Mouse (Mus musculus): Measurements from ENCODE around the gene Pofut2. TPM values are rescaled to one million over a fixed set of nuclear protein-coding genes. Genes with fewer than 3 reads are reported as not detected.

Pofut2 gene
- polyA plus RNA-seq, 1 experiment from 2014 or later = 108 TPM

DNA sequence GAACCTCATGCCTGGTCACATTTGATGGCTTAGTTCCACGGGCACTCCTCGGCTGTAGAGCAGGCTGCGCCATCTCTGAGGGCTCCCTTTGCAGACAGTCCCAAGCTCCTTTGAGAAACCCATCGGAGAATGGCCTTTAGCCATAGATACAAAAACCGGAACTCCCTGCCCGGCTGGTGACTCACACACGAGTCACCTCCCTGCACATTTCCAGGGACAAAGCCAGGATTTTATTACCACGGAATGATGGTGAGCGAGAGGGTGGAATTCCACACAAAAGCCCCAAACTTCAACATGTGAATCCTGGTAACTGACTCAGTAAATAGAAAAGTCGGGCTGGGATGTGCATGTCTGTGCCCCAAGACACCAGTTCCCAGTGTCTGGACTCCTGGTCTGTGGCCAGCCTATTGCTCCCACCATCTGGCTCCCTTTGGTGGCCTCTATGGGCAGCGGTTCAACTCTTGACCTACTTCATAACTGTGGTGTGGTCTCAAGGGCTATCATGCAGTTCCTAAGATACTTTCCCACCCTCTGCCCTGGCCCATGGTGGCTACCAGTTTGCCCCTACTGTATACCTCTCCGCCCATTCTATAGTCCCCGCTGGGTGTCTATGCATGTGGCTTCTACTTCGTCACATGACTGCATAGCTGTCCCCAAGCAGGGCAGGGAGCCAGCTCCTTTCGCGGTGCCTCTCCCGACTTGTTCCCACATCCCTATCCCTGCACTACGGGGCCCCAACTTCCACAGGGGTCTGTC is 7.1 kb upstream of the Pofut2 start:
- Histone ChIP-seq H3K4me3 (ENCODE audit: low read length) (peak overlapping the region; percentile 6; the same call in 1 of the 2 replicates), H3K4me1 (ENCODE audit: control insufficient read depth, insufficient read depth, low read length) (peaks cover 14% of the 10 kb centered on the region), H3K4me2 (ENCODE audit: low read depth, low read length) (peak overlapping the region; percentile 39), H3K27me3 (ENCODE audit: control insufficient read depth, insufficient read depth, low read length) (no peaks in the 10 kb centered on the region), H3K36me3 (ENCODE audit: control insufficient read depth, insufficient read depth) (no peaks in the 10 kb centered on the region), H3K9me3 (replicated peaks; ENCODE audit: control insufficient read depth, low read length) (no peaks in the 10 kb centered on the region), H3K9ac (ENCODE audit: low read length) (peak overlapping the region; percentile 35; the same call in 1 of the 2 replicates), H3K27ac (ENCODE audit: low read length) (peak overlapping the region; percentile 64)
- peak; percentile 42; the same call in 1 of the 2 replicates for ATAC-seq (replicated peaks; ENCODE audit: extremely low read depth, insufficient read depth, low FRiP score)
- 41% methylated on average over 18 of the region's 18 CpGs for WGBS

DNA sequence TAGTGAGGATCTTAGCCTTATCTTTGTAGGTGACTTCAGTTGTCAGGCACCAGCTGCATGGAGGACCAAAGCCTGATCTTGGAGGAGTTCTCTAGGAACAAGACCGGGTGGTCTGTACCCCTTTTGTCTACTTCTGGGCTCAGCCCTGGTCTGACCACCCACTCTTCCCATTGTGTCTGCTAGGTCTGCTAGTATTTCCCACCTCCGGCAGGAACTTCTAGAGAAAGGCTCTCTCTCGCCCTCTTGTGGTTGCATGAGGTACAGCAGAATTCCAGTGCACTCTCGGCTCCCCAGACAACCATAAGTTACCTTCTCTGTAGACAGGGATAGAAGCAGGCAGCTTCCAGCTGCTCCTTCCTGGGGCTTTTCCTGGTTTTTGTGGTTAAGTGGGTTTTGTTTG is 6.2 kb upstream of the Pofut2 start:
- no peaks in the 10 kb centered on the region for H3K9me3 ChIP-seq (replicated peaks; ENCODE audit: control insufficient read depth, low read length)
- H3K4me1 ChIP-seq (ENCODE audit: control insufficient read depth, insufficient read depth, low read length) = peaks cover 14% of the 10 kb centered on the region
- peak; percentile 41; the same call in 1 of the 2 replicates for ATAC-seq (replicated peaks; ENCODE audit: extremely low read depth, insufficient read depth, low FRiP score)
- H3K4me2 ChIP-seq (ENCODE audit: low read depth, low read length) = no peak overlapping the region
- no peaks in the 10 kb centered on the region for H3K36me3 ChIP-seq (ENCODE audit: control insufficient read depth, insufficient read depth)
- 0% methylated on average over 4 of the region's 4 CpGs for WGBS
- no peak overlapping the region for H3K9ac ChIP-seq (ENCODE audit: low read length)
- H3K4me3 ChIP-seq (ENCODE audit: low read length) = no peak overlapping the region
- H3K27me3 ChIP-seq (ENCODE audit: control insufficient read depth, insufficient read depth, low read length) = no peaks in the 10 kb centered on the region
- no peak overlapping the region for H3K27ac ChIP-seq (ENCODE audit: low read length)

DNA sequence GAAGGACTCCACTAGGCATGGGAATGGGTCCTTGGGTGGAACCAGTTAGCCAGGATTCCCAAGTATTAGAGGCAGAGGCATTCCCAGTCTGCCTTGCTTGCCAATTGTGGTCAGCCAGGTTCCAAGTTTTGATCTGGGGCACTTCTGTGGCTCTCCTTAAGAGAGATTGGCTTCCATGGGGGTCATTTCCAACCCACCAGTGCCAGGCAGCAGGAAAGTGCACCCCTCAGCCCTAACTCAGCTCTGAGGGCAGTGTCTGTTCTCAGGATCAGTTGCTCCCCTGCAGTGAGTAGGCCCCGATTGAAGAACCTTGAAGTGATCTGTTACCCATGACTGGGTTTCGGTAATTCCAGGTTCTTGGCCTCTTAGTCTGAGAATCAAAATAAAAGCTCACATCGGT is 3.8 kb upstream of the Pofut2 start:
- H3K4me3 ChIP-seq (ENCODE audit: low read length) = no peak overlapping the region
- H3K9ac ChIP-seq (ENCODE audit: low read length) = no peak overlapping the region
- H3K27ac ChIP-seq (ENCODE audit: low read length) = no peak overlapping the region
- ATAC-seq (replicated peaks; ENCODE audit: extremely low read depth, insufficient read depth, low FRiP score) = no peak
- peaks cover 22% of the 10 kb centered on the region for H3K4me1 ChIP-seq (ENCODE audit: control insufficient read depth, insufficient read depth, low read length)
- no peaks in the 10 kb centered on the region for H3K9me3 ChIP-seq (replicated peaks; ENCODE audit: control insufficient read depth, low read length)
- no peaks in the 10 kb centered on the region for H3K36me3 ChIP-seq (ENCODE audit: control insufficient read depth, insufficient read depth)
- H3K27me3 ChIP-seq (ENCODE audit: control insufficient read depth, insufficient read depth, low read length) = no peaks in the 10 kb centered on the region
- WGBS = 87% methylated on average over 3 of the region's 3 CpGs
- H3K4me2 ChIP-seq (ENCODE audit: low read depth, low read length) = no peak overlapping the region

DNA sequence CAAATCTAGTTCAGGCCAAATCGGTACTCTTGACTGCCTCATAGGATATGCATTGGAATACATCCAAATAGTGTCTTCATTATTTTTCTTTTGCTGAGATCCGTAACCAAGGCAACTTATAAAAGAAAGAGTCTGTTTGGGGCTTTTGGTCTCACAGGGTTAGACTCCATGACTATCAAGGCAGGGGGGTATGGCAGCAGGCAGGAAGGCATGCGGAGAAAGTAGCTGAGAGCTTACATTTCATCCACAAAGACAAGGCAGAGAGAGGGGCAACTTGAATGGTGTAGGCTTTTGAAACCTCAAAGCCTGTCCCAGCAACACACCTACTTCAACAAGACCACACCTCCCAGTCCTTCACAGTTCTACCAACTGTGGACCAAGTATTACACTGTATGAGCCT is 3.3 kb upstream of the Pofut2 start:
- 70% methylated on average over 3 of the region's 3 CpGs for WGBS
- H3K36me3 ChIP-seq (ENCODE audit: control insufficient read depth, insufficient read depth) = peaks cover 2% of the 10 kb centered on the region
- no peak overlapping the region for H3K27ac ChIP-seq (ENCODE audit: low read length)
- no peak for ATAC-seq (replicated peaks; ENCODE audit: extremely low read depth, insufficient read depth, low FRiP score)
- no peaks in the 10 kb centered on the region for H3K27me3 ChIP-seq (ENCODE audit: control insufficient read depth, insufficient read depth, low read length)
- no peak overlapping the region for H3K9ac ChIP-seq (ENCODE audit: low read length)
- H3K9me3 ChIP-seq (replicated peaks; ENCODE audit: control insufficient read depth, low read length) = no peaks in the 10 kb centered on the region
- H3K4me2 ChIP-seq (ENCODE audit: low read depth, low read length) = no peak overlapping the region
- peaks cover 26% of the 10 kb centered on the region for H3K4me1 ChIP-seq (ENCODE audit: control insufficient read depth, insufficient read depth, low read length)
- H3K4me3 ChIP-seq (ENCODE audit: low read length) = no peak overlapping the region

DNA sequence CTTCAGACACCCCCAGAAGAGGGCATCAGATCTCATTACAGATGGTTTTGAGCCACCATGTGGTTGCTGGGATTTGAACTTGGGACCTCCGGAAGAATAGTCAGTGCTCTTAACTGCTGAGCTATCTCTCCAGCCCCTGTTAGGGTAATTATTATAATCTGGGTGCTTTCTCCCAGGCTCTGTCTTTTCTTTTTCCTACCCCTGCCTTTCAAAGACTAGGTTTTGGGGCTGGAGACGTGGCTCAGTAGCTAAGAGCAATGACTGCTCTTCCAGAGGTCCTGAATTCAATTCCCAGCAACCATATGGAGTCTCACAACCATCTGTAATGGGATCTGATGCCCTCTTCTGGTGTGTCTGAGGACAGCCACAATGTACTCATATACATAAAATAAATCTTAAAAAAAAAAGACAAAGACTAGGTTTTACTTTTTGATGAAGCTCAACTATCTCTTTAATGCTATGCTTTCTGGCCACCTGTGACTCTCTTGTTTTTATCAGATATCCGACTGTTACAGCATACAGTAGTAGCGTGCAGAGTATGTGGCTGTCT is 902 bp upstream of the Pofut2 start:
- peak overlapping the region; percentile 89 for H3K4me3 ChIP-seq (ENCODE audit: low read length)
- H3K27ac ChIP-seq (ENCODE audit: low read length) = no peak overlapping the region
- peaks cover 13% of the 10 kb centered on the region for H3K4me1 ChIP-seq (ENCODE audit: control insufficient read depth, insufficient read depth, low read length)
- H3K9ac ChIP-seq (ENCODE audit: low read length) = no peak overlapping the region; the same call in 1 of the 2 replicates
- 53% methylated on average over 4 of the region's 4 CpGs for WGBS
- H3K4me2 ChIP-seq (ENCODE audit: low read depth, low read length) = peak overlapping the region; percentile 64
- no peaks in the 10 kb centered on the region for H3K27me3 ChIP-seq (ENCODE audit: control insufficient read depth, insufficient read depth, low read length)
- ATAC-seq (replicated peaks; ENCODE audit: extremely low read depth, insufficient read depth, low FRiP score) = no peak
- H3K9me3 ChIP-seq (replicated peaks; ENCODE audit: control insufficient read depth, low read length) = no peaks in the 10 kb centered on the region
- peaks cover 21% of the 10 kb centered on the region for H3K36me3 ChIP-seq (ENCODE audit: control insufficient read depth, insufficient read depth)

DNA sequence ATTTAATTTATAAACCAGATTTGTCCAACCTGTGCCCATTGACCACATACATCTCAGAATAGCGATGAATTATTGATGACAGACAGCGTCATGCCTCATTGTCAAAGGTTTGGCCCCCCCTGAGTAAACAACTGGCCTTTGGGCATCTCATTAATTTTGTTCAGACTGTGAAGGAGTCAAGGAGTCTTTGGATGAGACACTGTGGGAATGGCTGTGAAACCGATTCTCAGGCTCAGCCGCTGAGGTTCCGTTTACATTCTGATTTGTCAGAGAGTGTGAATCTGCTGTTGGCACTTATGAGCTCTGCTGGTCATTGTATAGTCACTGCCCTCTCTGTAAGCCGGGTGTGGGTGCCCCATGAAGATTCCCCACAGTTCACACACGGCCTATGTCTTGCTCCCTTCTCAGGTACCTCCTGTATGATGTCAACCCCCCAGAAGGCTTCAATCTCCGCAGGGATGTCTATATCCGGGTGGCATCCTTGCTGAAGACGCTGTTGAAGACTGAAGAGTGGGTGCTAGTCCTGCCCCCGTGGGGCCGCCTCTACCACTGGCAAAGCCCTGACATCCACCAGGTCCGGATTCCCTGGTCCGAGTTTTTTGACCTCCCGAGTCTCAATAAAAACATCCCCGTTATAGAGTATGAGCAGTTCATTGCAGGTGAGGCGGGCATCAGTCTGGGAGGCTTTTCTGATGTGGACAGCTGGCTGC is 1.3 kb downstream of the Pofut2 start:
- ATAC-seq (replicated peaks; ENCODE audit: extremely low read depth, insufficient read depth, low FRiP score) = no peak
- Histone ChIP-seq H3K36me3 (ENCODE audit: control insufficient read depth, insufficient read depth) (peaks cover 42% of the 10 kb centered on the region), H3K4me3 (ENCODE audit: low read length) (peak overlapping the region; percentile 89), H3K27me3 (ENCODE audit: control insufficient read depth, insufficient read depth, low read length) (no peaks in the 10 kb centered on the region), H3K27ac (ENCODE audit: low read length) (no peak overlapping the region), H3K4me1 (ENCODE audit: control insufficient read depth, insufficient read depth, low read length) (peaks cover 13% of the 10 kb centered on the region), H3K4me2 (ENCODE audit: low read depth, low read length) (peak overlapping the region; percentile 64), H3K9me3 (replicated peaks; ENCODE audit: control insufficient read depth, low read length) (no peaks in the 10 kb centered on the region), H3K9ac (ENCODE audit: low read length) (peak overlapping the region; percentile 95)
- WGBS = 79% methylated on average over 17 of the region's 17 CpGs

DNA sequence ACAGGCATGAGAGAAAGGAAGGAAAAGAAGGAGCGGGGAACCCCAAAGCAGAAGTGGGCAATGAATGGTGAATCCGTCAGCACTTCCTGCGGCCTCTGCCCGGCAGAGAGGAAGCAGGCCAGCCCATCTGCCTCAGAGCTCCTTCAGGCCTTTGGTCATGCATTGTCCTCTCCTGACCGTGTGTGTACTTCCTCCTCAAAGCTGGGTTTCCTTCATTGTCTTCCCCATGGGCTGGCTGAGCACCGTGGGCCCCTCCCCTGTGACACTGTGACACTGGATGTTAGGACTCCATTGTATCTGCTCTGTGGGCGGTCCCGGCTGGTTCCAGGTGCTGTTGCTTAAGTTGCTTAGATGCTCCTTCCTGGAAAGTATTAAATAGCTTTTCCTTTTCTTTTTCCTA is 7.3 kb downstream of the Pofut2 start:
- 73% methylated on average over 8 of the region's 8 CpGs for WGBS
- Histone ChIP-seq H3K27me3 (ENCODE audit: control insufficient read depth, insufficient read depth, low read length) (no peaks in the 10 kb centered on the region), H3K9ac (ENCODE audit: low read length) (no peak overlapping the region), H3K36me3 (ENCODE audit: control insufficient read depth, insufficient read depth) (peaks cover 69% of the 10 kb centered on the region), H3K9me3 (replicated peaks; ENCODE audit: control insufficient read depth, low read length) (no peaks in the 10 kb centered on the region), H3K4me1 (ENCODE audit: control insufficient read depth, insufficient read depth, low read length) (peaks cover 3% of the 10 kb centered on the region; the same call in 1 of the 2 replicates), H3K4me2 (ENCODE audit: low read depth, low read length) (no peak overlapping the region), H3K27ac (ENCODE audit: low read length) (no peak overlapping the region), H3K4me3 (ENCODE audit: low read length) (no peak overlapping the region)
- ATAC-seq (replicated peaks; ENCODE audit: extremely low read depth, insufficient read depth, low FRiP score) = no peak

DNA sequence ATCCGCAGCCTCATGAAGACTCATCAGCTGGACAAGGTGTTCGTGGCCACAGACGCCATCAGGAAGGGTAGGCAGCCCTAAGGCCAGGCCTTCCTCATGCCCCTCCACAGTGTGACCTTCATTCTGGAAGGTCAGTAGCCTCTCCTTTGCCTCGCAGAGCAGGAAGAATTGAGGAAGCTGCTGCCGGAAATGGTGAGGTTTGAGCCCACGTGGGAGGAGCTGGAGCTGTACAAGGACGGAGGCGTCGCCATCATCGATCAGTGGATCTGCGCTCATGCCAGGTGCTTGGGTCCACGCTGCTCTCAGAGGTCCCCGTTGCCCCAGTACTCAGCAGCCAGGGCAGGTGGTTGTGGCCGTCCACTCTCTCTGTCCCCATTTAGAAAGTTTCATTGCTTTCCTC is 8.0 kb downstream of the Pofut2 start:
- ATAC-seq (replicated peaks; ENCODE audit: extremely low read depth, insufficient read depth, low FRiP score) = no peak
- 75% methylated on average over 14 of the region's 14 CpGs for WGBS
- Histone ChIP-seq H3K4me2 (ENCODE audit: low read depth, low read length) (no peak overlapping the region), H3K9me3 (replicated peaks; ENCODE audit: control insufficient read depth, low read length) (no peaks in the 10 kb centered on the region), H3K27me3 (ENCODE audit: control insufficient read depth, insufficient read depth, low read length) (no peaks in the 10 kb centered on the region), H3K9ac (ENCODE audit: low read length) (no peak overlapping the region), H3K27ac (ENCODE audit: low read length) (no peak overlapping the region), H3K4me3 (ENCODE audit: low read length) (no peak overlapping the region), H3K4me1 (ENCODE audit: control insufficient read depth, insufficient read depth, low read length) (peaks cover 3% of the 10 kb centered on the region; the same call in 1 of the 2 replicates), H3K36me3 (ENCODE audit: control insufficient read depth, insufficient read depth) (peaks cover 64% of the 10 kb centered on the region)

DNA sequence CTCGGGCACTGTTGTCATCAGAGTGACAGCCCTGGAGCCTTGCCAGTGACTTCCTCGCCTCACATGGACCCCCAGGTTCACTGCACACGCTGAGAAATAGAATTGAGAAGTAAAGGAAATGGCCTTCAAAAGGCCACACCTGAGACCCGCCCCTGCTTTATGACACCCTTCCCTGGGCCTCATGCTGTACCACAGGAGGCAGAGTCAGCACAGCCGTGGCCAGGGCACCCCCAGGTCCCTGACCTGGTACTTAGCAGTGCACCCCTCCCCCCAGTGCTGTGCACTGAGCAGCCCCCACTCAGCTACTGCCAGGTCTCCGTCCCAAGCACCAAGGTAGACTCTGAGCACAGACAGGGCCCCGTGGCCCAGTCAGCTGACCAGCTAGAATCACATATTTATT is 10.1 kb downstream of the Pofut2 start:
- Histone ChIP-seq H3K27ac (ENCODE audit: low read length) (no peak overlapping the region), H3K27me3 (ENCODE audit: control insufficient read depth, insufficient read depth, low read length) (no peaks in the 10 kb centered on the region), H3K36me3 (ENCODE audit: control insufficient read depth, insufficient read depth) (peaks cover 47% of the 10 kb centered on the region), H3K4me1 (ENCODE audit: control insufficient read depth, insufficient read depth, low read length) (peaks cover 3% of the 10 kb centered on the region; the same call in 1 of the 2 replicates), H3K9ac (ENCODE audit: low read length) (no peak overlapping the region), H3K9me3 (replicated peaks; ENCODE audit: control insufficient read depth, low read length) (no peaks in the 10 kb centered on the region), H3K4me2 (ENCODE audit: low read depth, low read length) (no peak overlapping the region), H3K4me3 (ENCODE audit: low read length) (no peak overlapping the region)
- ATAC-seq (replicated peaks; ENCODE audit: extremely low read depth, insufficient read depth, low FRiP score) = no peak
- 65% methylated on average over 7 of the region's 7 CpGs for WGBS
